Mouse (Mus musculus) gastrocnemius, adult 18-20 months (tissue): ENCODE data around the gene Rhag. TPM values are rescaled to one million over a fixed set of nuclear protein-coding genes. Genes with fewer than 3 reads are reported as not detected.

Source experiments
- DNase-seq: peaks from one replicate; pipeline ENCODE4 v3.0.0; 2021; ENCODE audit warnings: low spot score
- total RNA-seq, 2 experiments: library from RNA; stranded (reverse); gene quantifications; 2 replicates each; pipeline ENCODE4 v1.2.3; 2021

Rhag gene
- total RNA-seq, 2 experiments from 2014 or later, result not detected

DNA sequence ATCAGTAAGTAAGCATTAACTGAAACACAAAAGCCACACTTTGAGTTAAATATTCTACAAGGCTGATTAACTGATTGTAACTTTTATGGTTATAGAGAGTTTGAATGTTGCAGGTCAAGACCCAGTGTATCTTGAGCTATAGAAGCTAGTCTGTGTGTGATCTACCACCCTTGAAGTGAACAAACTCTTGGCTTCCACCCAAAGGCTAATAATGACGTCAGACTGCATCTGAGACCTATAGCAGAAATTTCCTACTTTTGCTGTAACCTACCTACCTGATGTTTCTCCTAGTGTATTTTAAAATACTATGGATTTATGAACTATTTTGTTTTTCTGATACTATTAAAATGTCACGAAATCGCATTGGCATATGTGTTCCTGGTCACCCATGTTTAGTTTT lies 63.8 kb downstream of the Rhag start:
- no peak for DNase-seq

DNA sequence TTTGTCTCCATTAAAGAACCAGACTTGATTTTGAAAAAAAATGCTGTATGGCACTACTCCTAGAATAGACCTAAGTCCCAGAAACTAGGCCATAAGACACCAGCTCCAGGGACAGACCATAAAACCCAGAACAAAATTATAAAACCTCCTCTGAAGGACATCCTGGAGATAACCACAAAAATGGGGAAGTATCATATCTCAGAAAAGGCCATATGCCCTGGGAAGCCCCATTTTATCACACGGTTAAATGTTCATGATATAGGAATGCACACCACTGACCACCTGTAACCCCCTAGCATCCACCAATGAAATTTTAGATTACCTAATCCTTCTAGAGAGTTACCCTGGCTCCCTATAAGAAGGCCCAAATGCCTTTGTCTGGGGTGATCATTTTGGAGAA lies 64.6 kb downstream of the Rhag start:
- DNase-seq, result no peak

DNA sequence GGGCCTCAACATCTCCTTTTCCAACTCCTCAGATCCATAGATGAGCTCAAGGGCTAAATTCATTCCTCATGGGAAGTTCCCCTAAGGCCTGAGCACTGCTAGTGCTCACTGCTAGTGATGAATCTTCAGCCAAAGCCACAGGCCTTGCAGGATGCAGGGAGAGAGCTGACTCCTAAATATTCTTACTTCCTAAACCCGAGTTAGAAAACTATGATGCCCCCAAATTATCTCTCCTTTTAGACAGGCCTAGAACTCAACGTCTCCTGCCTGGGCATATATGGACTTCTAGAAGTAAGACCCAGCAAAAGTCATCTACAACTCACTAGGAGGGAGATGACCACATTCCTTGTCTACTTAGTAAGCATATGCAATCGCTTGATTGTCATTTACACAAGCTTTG lies 66.8 kb downstream of the Rhag start:
- DNase-seq, result no peak

DNA sequence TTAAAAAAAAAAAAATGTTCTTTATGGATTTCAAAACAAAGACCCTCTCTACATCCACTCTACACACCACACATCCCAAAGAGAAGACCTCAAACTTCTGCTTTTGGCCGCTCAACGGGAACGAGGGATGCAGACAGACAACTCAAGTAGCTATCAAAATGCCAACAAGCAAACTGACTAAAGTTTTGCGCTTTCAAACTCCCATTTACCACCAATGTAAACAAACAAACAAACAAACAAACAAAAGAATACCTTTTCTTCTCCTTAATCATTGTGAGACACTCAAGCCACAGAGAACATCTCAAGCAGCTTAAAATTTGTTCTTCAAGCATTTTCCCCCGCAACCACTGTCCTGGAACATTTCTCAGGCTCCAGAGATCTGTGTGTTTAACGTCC lies 68.6 kb downstream of the Rhag start:
- DNase-seq, result no peak

DNA sequence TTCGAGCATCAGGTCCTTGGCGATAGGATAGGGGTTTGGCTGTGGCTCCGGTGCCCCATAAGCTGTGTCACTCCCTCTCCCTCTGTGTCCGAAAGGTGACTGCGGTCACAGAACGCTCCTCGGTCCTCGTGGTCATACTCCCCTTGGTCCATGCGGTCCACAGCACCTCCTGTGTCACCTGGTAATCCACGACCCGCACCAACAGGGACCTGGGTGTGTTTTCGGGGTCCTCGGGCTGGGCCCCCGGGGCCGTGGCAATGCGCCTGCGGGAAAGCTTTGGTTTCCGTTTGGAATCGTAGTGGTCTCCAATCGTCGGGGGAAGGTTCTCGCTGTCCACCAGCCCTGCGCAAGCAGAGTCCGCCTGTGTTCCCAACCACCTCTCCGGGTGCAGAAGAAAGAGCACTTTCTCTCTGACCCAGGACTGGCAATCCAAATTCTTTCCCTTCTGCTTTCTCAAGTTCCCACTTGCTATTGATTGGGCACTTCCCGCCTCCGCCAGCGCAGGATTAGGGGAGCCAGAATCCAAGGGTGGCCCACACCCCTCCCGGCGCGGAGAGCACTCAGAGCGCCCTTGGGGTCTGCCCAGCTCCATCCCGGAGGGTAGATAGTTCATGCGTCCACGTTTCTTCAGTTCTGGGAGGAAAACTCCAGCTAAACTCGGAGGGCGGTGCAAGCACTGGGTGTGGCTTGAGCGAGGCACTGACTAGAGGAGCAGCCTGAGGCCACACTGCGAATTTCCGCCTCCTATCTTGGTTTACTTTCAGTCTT lies 69.2 kb downstream of the Rhag start, which contains the start of gene 9130008F23Rik:
Gene 9130008F23Rik, minus strand, starts transcription at position 636 of the 768 bp plus-strand sequence.
- peak; percentile 58 for DNase-seq

DNA sequence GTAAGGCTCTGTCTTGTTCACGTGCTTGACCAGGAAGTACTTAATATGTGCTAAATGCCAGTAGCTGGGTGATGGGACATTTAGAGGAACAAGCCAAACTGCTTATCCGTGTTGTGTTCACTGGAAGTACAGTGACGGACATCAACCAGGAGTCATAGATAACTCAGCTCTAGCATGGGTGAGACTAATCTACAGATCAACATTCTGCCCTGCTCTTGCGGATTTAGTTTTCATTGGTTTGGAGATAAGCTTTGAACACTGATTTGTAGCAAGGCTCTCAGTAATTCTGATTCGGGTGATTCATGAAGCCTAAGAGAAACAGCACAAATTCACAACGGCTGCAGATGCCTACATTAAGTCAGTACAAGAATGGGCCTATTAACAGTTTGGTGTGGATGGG lies 71.2 kb downstream of the Rhag start:
- no peak for DNase-seq

DNA sequence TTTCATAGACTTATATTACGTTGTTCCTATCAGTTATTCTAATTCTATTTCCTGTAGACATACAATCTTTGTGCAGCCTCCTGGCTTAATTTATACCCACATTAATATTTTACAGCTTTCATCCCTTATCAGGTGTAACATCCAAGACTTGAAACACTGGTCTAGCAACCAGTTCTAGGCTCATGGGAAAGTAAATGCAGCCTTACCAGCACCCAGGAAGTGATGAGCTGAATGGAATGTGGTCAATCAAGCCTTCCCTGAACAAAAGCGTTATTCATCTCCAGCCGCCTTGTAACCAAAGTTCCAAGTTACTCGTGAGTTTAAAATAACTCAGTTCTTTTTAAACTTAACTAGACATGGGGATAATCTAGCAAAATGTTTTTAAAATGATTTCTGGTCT lies 74.2 kb downstream of the Rhag start:
- no peak for DNase-seq

DNA sequence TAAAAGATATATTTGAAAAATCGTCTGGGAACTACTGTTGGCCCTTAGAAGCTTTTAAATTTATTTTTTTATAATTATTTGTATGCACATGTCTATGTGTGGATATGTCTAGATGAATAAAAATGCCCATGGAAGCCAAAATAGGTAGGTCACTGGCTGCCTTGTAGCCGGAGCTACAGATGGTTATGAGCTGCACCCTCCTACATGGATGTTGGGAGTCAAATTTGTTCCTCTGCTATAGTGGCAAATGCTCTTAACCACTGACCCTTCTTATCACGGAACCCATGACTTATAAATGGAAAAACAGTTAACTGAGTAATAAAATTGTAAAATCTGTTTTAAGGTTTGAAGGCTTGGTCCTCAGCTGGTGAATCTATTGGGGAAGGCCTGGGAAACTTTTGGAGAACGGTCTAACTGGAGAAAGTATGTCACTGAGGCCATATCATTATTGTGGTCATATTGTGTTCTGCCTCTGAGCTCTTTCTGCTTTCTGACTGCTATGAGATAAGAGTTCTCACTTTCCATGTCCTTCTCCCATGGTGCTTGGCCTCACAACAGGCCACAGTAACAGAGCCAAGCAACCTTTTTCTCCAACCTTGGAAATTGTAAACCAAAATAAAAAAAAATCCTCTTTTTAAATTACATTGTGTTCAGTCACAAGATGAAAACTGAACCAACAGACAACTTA lies 77.1 kb downstream of the Rhag start:
- DNase-seq, result no peak

Other genes starting within 250 kb of the Rhag start
- gene Esp6, start 249.6 kb upstream of the Rhag start, total RNA-seq, result not detected
- gene Esp4, start 212.5 kb upstream of the Rhag start, total RNA-seq, result not detected
- gene Esp3, start 179.1 kb upstream of the Rhag start, total RNA-seq, result not detected
- gene Esp1, start 84.0 kb upstream of the Rhag start, total RNA-seq, result not detected
- not detected for gene Crisp2, start 4.1 kb upstream of the Rhag start, total RNA-seq
- under 1 TPM; 0.21 TPM for gene 9130008F23Rik, start 69.4 kb downstream of the Rhag start, total RNA-seq
- gene Glyatl3, start 103.2 kb downstream of the Rhag start, total RNA-seq, result not detected
- gene Mut, start 123.6 kb downstream of the Rhag start, total RNA-seq, result 10 to 100 TPM; 67.0 to 84.2 TPM
- gene Cenpq, start 123.9 kb downstream of the Rhag start, total RNA-seq, result 1 to 10 TPM; 3.6 TPM